Mouse (Mus musculus) ES-Bruce4 (cell line): ENCODE results near the gene Gm43518. TPM values are rescaled to one million over a fixed set of nuclear protein-coding genes. Genes with fewer than 3 reads are reported as not detected.

Experiments used
- H3K27ac ChIP-seq: 2 replicates; pipeline ENCODE4 v1.5.1; 2012; ENCODE audit warnings: low read length, inconsistent platforms; ENCODE audit not compliant: insufficient read depth
- H3K27me3 ChIP-seq: 2 replicates; pipeline ENCODE4 v1.6.1; 2012; ENCODE audit warnings: mild to moderate bottlenecking, low read length, inconsistent platforms; ENCODE audit not compliant: control insufficient read depth, poor library complexity, insufficient read depth, severe bottlenecking
- H3K36me3 ChIP-seq: 2 replicates; pipeline ENCODE4 v1.6.1; 2012; ENCODE audit warnings: inconsistent platforms, mild to moderate bottlenecking, low read length, moderate library complexity; ENCODE audit not compliant: control insufficient read depth, poor library complexity, insufficient read depth, severe bottlenecking
- H3K4me1 ChIP-seq: one replicate; pipeline ENCODE4 v1.8.1; 2011; ENCODE audit warnings: low read length; ENCODE audit not compliant: control insufficient read depth, insufficient read depth
- H3K4me3 ChIP-seq: 2 replicates; pipeline ENCODE4 v1.5.1; 2011; ENCODE audit warnings: low read depth, mild to moderate bottlenecking, low read length
- H3K9ac ChIP-seq: 2 replicates; pipeline ENCODE4 v1.6.1; 2012; ENCODE audit warnings: low read depth, mild to moderate bottlenecking, inconsistent platforms; ENCODE audit not compliant: poor library complexity, severe bottlenecking
- H3K9me3 ChIP-seq: replicated peaks from 2 replicates; pipeline ENCODE4 v1.6.1; 2012; ENCODE audit warnings: mild to moderate bottlenecking, low read length, inconsistent platforms; ENCODE audit not compliant: control insufficient read depth, poor library complexity, insufficient read depth, severe bottlenecking
- CTCF ChIP-seq: IDR thresholded peaks from one replicate; pipeline ENCODE4 v1.8.1; 2011; ENCODE audit warnings: low read depth, low read length
- EP300 ChIP-seq: IDR thresholded peaks from 2 replicates; pipeline ENCODE4 v1.6.1; 2011; ENCODE audit warnings: low read depth, low read length; ENCODE audit not compliant: insufficient read depth
- POLR2A ChIP-seq: IDR thresholded peaks from one replicate; pipeline ENCODE4 v1.8.1; 2011; ENCODE audit warnings: low read length; ENCODE audit not compliant: insufficient read depth
- polyA plus RNA-seq: library from polyadenylated mRNA; stranded (reverse); fragments of >200 nt; gene quantifications from 2 replicates; pipeline ENCODE4 v1.2.4, GENCODE M21; 2011; ENCODE audit warnings: low read depth; ENCODE audit not compliant: missing spikeins, insufficient read depth, insufficient read length

The Gm43518 gene
- polyA plus RNA-seq, 1 experiment = 1.8 TPM

GRCm38 (mm10) chr5:123935931-123936330, 8.7 kb downstream of the Gm43518 start:
- TF ChIP-seq EP300 = no peak
- no peak for TF ChIP-seq POLR2A
- no peak for TF ChIP-seq CTCF
- no peak overlapping the region for H3K27ac ChIP-seq
- H3K4me1 ChIP-seq = no peaks in the 10 kb centered on the region
- no peaks in the 10 kb centered on the region for H3K36me3 ChIP-seq
- no peak overlapping the region for H3K4me3 ChIP-seq
- no peaks in the 10 kb centered on the region; the same call in 1 of the 2 replicates for H3K9me3 ChIP-seq
- no peak overlapping the region for H3K9ac ChIP-seq
- no peaks in the 10 kb centered on the region for H3K27me3 ChIP-seq

- no peak for TF ChIP-seq CTCF
- TF ChIP-seq POLR2A = no peak
- TF ChIP-seq EP300 = no peak
- Histone ChIP-seq H3K36me3 (no peaks in the 10 kb centered on the region), H3K4me3 (no peak overlapping the region), H3K27me3 (no peaks in the 10 kb centered on the region), H3K27ac (no peak overlapping the region), H3K9me3 (peaks cover 3% of the 10 kb centered on the region), H3K4me1 (no peaks in the 10 kb centered on the region), H3K9ac (no peak overlapping the region)
Observed at GRCm38 (mm10) chr5:123938479-123938878, 11.3 kb downstream of the Gm43518 start.

DNA sequence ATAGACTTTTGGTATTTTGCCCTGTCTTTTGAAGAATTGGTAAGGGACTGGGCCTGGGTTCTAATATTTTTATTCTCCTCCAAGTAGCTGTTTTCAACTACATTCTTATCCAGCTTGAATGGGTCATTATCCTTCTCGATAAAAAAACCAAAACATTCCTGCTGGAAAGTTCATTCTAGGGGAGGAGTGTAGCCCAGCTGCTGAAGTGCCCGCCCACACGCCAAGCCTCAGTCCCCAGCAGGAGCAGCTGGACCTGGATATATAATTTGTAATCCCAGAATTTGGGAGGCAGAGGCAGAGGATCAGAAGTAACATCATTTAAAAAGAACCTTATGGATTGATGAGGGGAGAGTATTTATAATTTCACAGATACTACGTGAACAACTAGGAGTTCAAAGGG, 19.3 kb downstream of the Gm43518 start:
- Histone ChIP-seq H3K4me3 (no peak overlapping the region), H3K27ac (no peak overlapping the region), H3K9me3 (peaks cover 5% of the 10 kb centered on the region), H3K4me1 (no peaks in the 10 kb centered on the region), H3K27me3 (no peaks in the 10 kb centered on the region), H3K9ac (no peak overlapping the region), H3K36me3 (no peaks in the 10 kb centered on the region)
- TF ChIP-seq POLR2A (no peak), EP300 (no peak), CTCF (no peak)

- no peak for TF ChIP-seq CTCF
- no peak for TF ChIP-seq POLR2A
- TF ChIP-seq EP300 = no peak
- Histone ChIP-seq H3K27me3 (no peaks in the 10 kb centered on the region), H3K9me3 (peaks cover 5% of the 10 kb centered on the region), H3K27ac (no peak overlapping the region), H3K36me3 (no peaks in the 10 kb centered on the region), H3K9ac (no peak overlapping the region), H3K4me3 (no peak overlapping the region), H3K4me1 (no peaks in the 10 kb centered on the region)
Observed at GRCm38 (mm10) chr5:123947041-123947761, 20.0 kb downstream of the Gm43518 start.

- no peaks in the 10 kb centered on the region for H3K27me3 ChIP-seq
- H3K4me1 ChIP-seq = no peaks in the 10 kb centered on the region
- H3K36me3 ChIP-seq = no peaks in the 10 kb centered on the region
- no peak overlapping the region for H3K4me3 ChIP-seq
- TF ChIP-seq POLR2A (no peak), CTCF (no peak), EP300 (no peak)
- no peak overlapping the region for H3K27ac ChIP-seq
- H3K9me3 ChIP-seq = no peaks in the 10 kb centered on the region
- no peak overlapping the region for H3K9ac ChIP-seq
Observed at GRCm38 (mm10) chr5:123952365-123953045, 25.3 kb downstream of the Gm43518 start.

GRCm38 (mm10) chr5:123957213-123957612, 30.0 kb downstream of the Gm43518 start:
- Histone ChIP-seq H3K4me1 (no peaks in the 10 kb centered on the region), H3K36me3 (no peaks in the 10 kb centered on the region), H3K27ac (no peak overlapping the region), H3K4me3 (no peak overlapping the region), H3K9me3 (no peaks in the 10 kb centered on the region), H3K27me3 (no peaks in the 10 kb centered on the region), H3K9ac (no peak overlapping the region)
- TF ChIP-seq POLR2A (no peak), CTCF (no peak), EP300 (no peak)
